Mouse (Mus musculus) mouse trophoblast stem cell (cell line): Measurements from ENCODE around the gene Cfap65.

Experiments
- in situ Hi-C, 2 experiments: fragments of 300-500 bp; cut with MseI, MboI; formaldehyde crosslinking; loops; 2 replicates in 1 of 2; 3 replicates in 1 of 2; pipeline ENCODE4 v1.15.1; 2025

The Cfap65 gene

DNA sequence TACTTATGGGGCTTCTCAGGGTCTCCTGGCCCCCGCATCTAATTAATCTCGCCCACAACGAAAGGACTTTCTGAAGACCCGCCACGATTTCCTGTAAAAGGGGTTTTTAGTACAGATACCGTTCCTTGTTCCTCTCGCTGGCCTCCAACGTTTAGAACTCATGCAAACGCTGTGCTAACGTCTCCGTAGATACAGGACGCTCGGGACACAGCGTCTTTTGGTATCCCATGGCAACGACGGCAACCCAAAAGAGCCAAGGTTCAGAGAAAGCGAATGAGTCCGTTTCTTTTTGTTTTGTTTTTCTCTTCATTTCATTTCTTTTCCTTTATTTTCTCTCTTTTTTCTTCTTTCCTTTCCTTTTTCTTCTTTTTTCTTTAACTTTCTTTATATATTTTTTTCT lies at the start of gene Cfap65:
TSS of gene Cfap65 (minus strand) at position 198 of the 400 bp plus-strand sequence.
- in situ Hi-C loops: loop anchor here in 1 of 2 experiments (25.0 kb wide), 1 partner anchor 327 kb away; the partner anchor contains the start of gene Ptprn

- in situ Hi-C loops: no loop called here
Observed at GRCm38 (mm10) chr1:74977001-74977400, 41.6 kb upstream of the Cfap65 start.

GRCm38 (mm10) chr1:74975936-74976335 lies 40.5 kb upstream of the Cfap65 start:
- in situ Hi-C loops: no loop called here

- in situ Hi-C loops: no loop called here
Observed at GRCm38 (mm10) chr1:74973590-74973989, 38.2 kb upstream of the Cfap65 start.

DNA sequence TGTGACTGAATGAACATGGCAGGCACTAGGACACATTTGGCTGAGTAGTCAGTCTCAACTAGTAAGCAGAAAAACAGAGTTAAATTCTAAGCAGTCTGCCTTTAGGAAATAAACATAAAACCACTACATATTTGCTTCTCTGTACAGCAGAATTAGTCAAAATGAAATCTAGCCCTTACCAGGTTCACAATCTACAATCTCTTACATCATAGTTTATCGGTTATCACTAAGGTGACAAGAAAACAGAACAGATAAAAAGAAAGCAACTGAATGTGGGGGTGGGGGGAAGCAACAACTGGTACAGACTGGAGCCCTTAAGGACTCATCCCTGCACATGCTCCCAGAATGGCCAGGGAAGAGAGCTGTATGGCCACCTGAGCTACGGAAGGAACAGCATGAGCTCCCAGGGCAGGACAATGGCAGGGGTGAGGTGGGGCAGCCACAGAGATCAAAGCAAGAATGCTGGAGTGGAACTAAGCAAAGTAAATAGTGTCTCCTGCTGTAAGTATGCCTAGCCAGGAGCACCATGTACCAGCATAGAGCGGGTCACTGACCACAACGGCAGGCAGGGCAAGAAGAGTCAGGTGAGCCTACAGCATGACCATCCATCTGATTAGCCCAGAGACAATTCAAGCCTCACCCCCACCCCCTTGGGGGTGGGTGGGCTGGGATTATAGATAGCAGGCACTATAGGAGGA lies 36.1 kb upstream of the Cfap65 start:
- in situ Hi-C loops: no loop called here

- in situ Hi-C loops: no loop called here
Observed at GRCm38 (mm10) chr1:74967962-74968580, 32.7 kb upstream of the Cfap65 start.

- in situ Hi-C loops: no loop called here
Observed at GRCm38 (mm10) chr1:74964494-74965215, 29.3 kb upstream of the Cfap65 start.

- in situ Hi-C loops: no loop called here
Observed at GRCm38 (mm10) chr1:74962853-74963227, 27.4 kb upstream of the Cfap65 start.

DNA sequence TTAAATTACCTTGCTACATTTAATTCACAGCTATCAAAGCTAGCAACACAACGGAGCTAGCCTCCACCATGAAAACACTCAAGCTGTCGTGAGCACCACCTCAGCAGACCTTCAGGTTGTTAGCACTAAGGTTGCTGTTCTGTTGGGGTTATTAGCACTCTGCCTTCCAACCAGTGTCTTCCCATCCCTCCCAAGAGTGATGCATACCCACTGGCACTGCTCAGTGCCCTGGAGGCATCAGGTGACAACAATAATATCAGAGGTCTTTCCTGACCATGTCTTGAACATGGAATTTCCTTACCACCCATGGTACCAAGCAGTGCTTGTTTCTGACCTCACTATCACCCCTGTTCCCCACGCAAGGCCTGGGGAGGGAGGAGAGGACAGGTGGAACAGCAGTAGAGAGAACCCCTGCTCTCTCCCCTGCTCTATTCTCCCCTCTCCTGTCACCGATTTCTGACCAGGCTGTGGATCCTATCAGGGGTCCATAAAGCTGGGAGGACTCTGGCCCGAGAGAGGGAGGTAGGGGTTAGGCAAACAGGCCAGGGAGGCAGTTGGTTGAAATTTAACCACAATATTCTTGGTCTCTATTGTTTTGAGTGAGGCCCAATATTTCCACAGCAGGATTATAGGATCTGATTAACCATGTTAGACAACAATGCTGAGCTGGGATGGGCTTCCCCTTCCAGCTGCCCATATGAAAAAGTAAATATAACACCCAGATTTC lies 26.9 kb upstream of the Cfap65 start:
- in situ Hi-C loops: no loop called here

GRCm38 (mm10) chr1:74961722-74962121 lies 26.3 kb upstream of the Cfap65 start:
- in situ Hi-C loops: no loop called here

DNA sequence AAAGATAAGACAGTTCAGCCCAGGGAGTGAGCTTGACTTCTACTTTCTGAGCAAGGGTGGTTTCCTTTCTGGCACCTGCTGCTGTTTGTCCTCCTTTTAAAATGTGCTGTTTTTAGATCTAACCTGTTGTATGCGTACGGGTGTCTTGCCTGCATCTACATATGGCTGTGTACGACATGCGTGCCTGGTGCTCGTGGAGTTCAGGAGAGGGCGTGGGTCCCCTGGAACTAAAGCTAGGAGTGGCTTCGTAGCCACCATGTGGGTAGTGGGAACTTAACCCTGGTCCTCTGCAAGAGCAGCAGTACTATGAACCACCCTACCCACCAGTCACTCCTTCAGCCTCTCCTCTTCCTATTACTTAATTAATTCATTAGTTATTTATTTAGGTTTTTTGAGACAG lies 24.7 kb upstream of the Cfap65 start:
- in situ Hi-C loops: no loop called here

GRCm38 (mm10) chr1:74951556-74952210 lies 16.3 kb upstream of the Cfap65 start, which contains the start of gene Ihh:
Ihh (minus strand) TSS chr1:74951672.
- in situ Hi-C loops: no loop called here

GRCm38 (mm10) chr1:74950576-74951490 lies 15.4 kb upstream of the Cfap65 start:
- in situ Hi-C loops: no loop called here

DNA sequence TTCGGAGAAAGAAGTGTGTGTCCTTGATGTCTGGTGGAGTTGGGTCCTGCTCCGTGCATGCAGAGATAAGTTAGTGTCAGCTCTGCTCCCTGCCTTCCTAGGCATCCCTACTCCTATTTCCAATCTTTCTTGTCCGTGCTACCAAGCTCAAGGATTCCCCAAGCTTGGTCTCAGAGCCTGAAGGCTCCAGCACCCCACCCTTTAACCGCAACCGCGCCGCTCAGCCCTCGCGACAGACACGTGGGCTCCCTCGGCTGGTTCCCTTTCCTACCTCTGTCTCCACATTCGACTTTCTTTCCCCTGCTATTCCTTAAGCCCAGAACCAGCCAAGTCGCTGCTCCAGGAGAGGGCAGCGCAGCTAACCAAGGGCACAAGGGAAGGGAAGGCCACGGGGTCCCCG lies 14.7 kb upstream of the Cfap65 start:
- in situ Hi-C loops: no loop called here

- in situ Hi-C loops: loop anchor here in 1 of 2 experiments (25.0 kb wide), 1 partner anchor 313 kb away; the partner anchor contains the start of gene Ptprn
Observed at GRCm38 (mm10) chr1:74949666-74950050, 14.3 kb upstream of the Cfap65 start.

GRCm38 (mm10) chr1:74948784-74949665 lies 13.6 kb upstream of the Cfap65 start:
- in situ Hi-C loops: loop anchor here in 1 of 2 experiments (25.0 kb wide), 1 partner anchor 313 kb away; the partner anchor contains the start of gene Ptprn

DNA sequence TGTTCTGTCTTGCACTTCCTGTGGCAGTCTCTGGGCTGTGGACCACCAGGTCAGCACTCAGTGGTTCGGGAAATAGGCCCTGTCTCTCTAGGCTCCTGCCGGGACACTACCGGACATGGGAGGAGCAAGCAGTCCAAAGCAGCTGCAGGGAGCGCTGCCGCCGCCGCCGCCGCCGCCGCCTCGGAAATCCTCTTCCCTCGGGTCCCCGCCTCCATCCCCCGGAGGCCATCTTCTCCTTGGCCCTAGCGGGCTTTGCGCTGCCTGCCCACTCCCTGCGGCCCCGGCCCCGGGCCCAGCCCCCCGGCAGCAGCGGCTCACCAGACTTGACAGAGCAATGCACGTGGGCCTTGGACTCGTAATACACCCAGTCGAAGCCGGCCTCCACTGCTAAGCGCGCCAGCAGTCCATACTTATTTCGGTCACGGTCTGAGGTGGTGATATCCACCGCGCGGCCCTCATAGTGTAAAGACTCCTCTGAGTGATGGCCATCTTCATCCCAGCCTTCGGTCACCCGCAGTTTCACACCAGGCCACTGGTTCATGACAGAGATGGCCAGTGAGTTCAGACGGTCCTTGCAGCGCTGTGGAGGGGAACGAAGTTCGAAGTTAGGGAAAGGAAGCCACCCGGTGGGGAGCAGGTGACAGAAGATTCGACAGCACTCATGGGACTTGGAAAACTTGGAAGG lies 12.7 kb upstream of the Cfap65 start:
- in situ Hi-C loops: loop anchor here in 1 of 2 experiments (25.0 kb wide), 1 partner anchor 314 kb away; the partner anchor contains the start of gene Ptprn

- in situ Hi-C loops: loop anchor here in 1 of 2 experiments (25.0 kb wide), 1 partner anchor 320 kb away; the partner anchor contains the start of gene Ptprn
Observed at GRCm38 (mm10) chr1:74941651-74942360, 6.4 kb upstream of the Cfap65 start.
